Mouse (Mus musculus) adrenal gland, postnatal 0 days (tissue): ENCODE measurements around the gene Kansl1. TPM values are rescaled to one million over a fixed set of nuclear protein-coding genes. Genes with fewer than 3 reads are reported as not detected.

ENCODE experiments used
- microRNA-seq: library from miRNA; unstranded; fragments of <30 nt; microRNA quantifications from one replicate; pipeline ENCODE4, GENCODE M21; 2016; ENCODE audit warnings: borderline replicate concordance; ENCODE audit not compliant: insufficient number of aligned reads
- polyA plus RNA-seq: library from polyadenylated mRNA; unstranded; fragments of >200 nt; fragmentation: Nextera tagmentation; extraction: Ambion mirVana; gene quantifications from 2 replicates; pipeline ENCODE4 v1.2.1, GENCODE M21; 2015

The Kansl1 gene
- 11.2 and 15.2 TPM in 2 replicates for polyA plus RNA-seq

DNA sequence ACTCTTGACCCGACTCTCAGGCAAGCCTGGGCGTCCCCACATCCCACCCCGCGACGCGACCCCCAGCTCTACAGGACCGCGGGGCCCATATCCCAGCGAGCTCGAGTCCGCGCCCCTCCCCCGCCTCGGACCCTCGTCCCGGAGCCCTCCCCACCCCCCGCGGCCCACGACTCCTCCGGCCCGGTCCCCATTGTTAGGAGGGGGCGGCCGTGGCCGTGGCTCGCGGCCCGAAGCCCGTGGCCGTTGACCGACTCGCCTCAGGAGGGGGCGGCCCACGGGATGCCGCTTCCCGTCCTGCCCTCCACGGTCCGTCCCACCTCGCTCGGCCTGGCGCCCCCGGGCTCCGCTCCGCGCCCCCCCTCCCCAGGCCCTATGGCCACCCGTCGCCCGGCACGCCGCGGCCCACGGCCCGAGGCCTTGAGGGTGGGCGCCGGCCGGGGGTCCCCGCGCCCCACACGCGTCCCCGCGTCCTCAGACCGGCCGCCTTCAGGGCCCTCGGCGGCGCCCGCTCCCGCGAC is at the start of gene Kansl1:
Gene Kansl1 (minus strand): TSS at position 111 of the 518 bp plus-strand sequence.

Small RNA genes within 50 kb of the gene (microRNA-seq; reads per million reads assigned to microRNA genes)
- gene Gm47315: not detected

Other genes starting within 250 kb of the Kansl1 start
- 44.0 and 90.9 TPM in 2 replicates for gene Mapt, start 237.5 kb downstream of the Kansl1 start, polyA plus RNA-seq
- 16.5 and 26.7 TPM in 2 replicates for gene Cdc27, start 81.8 kb upstream of the Kansl1 start, polyA plus RNA-seq
- gene Myl4, start 81.8 kb upstream of the Kansl1 start, polyA plus RNA-seq: 10.2 and 11.2 TPM in 2 replicates
- gene Itgb3, start 139.1 kb upstream of the Kansl1 start, polyA plus RNA-seq: 4.0 and 4.2 TPM in 2 replicates
- 0.03 and 0.04 TPM in 2 replicates for gene Gm11639, start 216.8 kb upstream of the Kansl1 start, polyA plus RNA-seq